Mouse (Mus musculus) bone marrow macrophage, adult 2 months (primary cell): ENCODE results near the gene Cers6.

Source experiments
- CTCF ChIP-seq: IDR thresholded peaks from 2 replicates; pipeline ENCODE4 v1.5.1; 2012; ENCODE audit warnings: low read depth, mild to moderate bottlenecking, low read length, moderate library complexity
- POLR2A ChIP-seq: IDR thresholded peaks from 2 replicates; pipeline ENCODE4 v1.6.1; 2012; ENCODE audit warnings: mild to moderate bottlenecking, low read depth, low read length, borderline replicate concordance

- TF ChIP-seq CTCF (no peak), POLR2A (no peak)
Observed at GRCm38 (mm10) chr2:68843330-68843729, 17.9 kb upstream of the Cers6 start.
